Mouse (Mus musculus) heart, embryonic 16.5 days (tissue): Measurements from ENCODE around the gene Calhm3. TPM values are rescaled to one million over a fixed set of nuclear protein-coding genes. Genes with fewer than 3 reads are reported as not detected.

Experiments
- ATAC-seq: fragments of 200-750 bp; cut with Nextera tagmentation; replicated peaks from 2 replicates; pipeline ENCODE4 v1.8.0; 2017; ENCODE audit warnings: moderate number of reproducible peaks; ENCODE audit not compliant: insufficient read depth, low FRiP score; ENCODE audit errors: extremely low read depth
- H3K27ac ChIP-seq: fragments of 300-500 bp; sonication (generic); 2 replicates; pipeline ENCODE4 v1.5.1; 2014; ENCODE audit warnings: mild to moderate bottlenecking, low read length, control low read depth, moderate library complexity
- H3K27me3 ChIP-seq: fragments of 300-500 bp; sonication (generic); 2 replicates; pipeline ENCODE4 v1.6.1; 2014; ENCODE audit warnings: low read length, mixed read lengths; ENCODE audit not compliant: control insufficient read depth, insufficient read depth
- H3K36me3 ChIP-seq: fragments of 300-500 bp; sonication (generic); 2 replicates; pipeline ENCODE4 v1.6.1; 2014; ENCODE audit not compliant: control insufficient read depth, insufficient read depth
- H3K4me1 ChIP-seq: fragments of 300-500 bp; sonication (generic); 2 replicates; pipeline ENCODE4 v1.6.1; 2014; ENCODE audit warnings: low read length, mixed read lengths; ENCODE audit not compliant: control insufficient read depth, insufficient read depth
- H3K4me2 ChIP-seq: fragments of 300-500 bp; sonication (generic); 2 replicates; pipeline ENCODE4 v1.6.1; 2014; ENCODE audit warnings: low read depth, mild to moderate bottlenecking, control low read depth, low read length
- H3K4me3 ChIP-seq: fragments of 300-500 bp; sonication (generic); 2 replicates; pipeline ENCODE4 v1.5.1; 2014; ENCODE audit warnings: mild to moderate bottlenecking, control low read depth, low read length
- H3K9ac ChIP-seq: fragments of 300-500 bp; sonication (generic); 2 replicates; pipeline ENCODE4 v1.6.1; 2014; ENCODE audit warnings: low read length, control low read depth
- H3K9me3 ChIP-seq: fragments of 300-500 bp; sonication (generic); replicated peaks from 2 replicates; pipeline ENCODE4 v1.6.1; 2016; ENCODE audit warnings: low read length; ENCODE audit not compliant: control insufficient read depth
- WGBS: fragments of 180-500 bp; shearing (Covaris S2); extraction: QIAGEN DNeasy Blood & Tissue Kit; methylation state at CpG from one replicate; pipeline ENCODE4 v1.1.7; 2014; 5-methylcytosine and 5-hydroxymethylcytosine counted together
- polyA plus RNA-seq: library from polyadenylated mRNA; unstranded; fragments of >200 nt; fragmentation: Nextera tagmentation; extraction: Ambion mirVana; gene quantifications from 2 replicates; pipeline ENCODE4 v1.2.1, GENCODE M21; 2015

Gene Calhm3
- polyA plus RNA-seq, 1 experiment from 2014 or later, result not detected

DNA sequence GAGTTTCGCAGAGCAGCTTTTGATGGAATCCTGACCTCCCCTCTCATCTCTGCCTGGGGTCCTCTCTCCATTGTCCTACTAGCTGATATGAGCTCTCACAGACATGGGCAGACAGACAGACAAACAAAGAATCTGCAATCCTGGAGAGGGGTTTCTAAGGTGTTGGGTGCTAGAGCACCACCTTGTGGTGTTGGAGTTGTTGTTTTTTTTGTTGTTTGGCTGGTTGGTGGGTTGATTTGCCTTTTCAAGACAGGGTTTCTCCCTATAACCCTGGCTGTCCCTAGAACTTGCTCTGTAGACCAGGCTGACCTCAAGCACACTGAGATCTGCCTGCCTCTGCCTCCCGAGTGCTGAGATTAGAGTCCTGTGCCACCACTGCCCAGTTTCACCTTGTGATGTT is 17.9 kb upstream of the Calhm3 start:
- H3K27me3 ChIP-seq, result peaks cover 34% of the 10 kb centered on the region
- no peaks in the 10 kb centered on the region for H3K36me3 ChIP-seq
- no peaks in the 10 kb centered on the region for H3K9me3 ChIP-seq
- ATAC-seq, result no peak
- H3K4me1 ChIP-seq, result peaks cover 3% of the 10 kb centered on the region; the same call in 1 of the 2 replicates
- H3K9ac ChIP-seq, result no peak overlapping the region
- H3K27ac ChIP-seq, result no peak overlapping the region
- no peak overlapping the region for H3K4me3 ChIP-seq
- WGBS, result 56% methylated on average over 2 of the region's 2 CpGs
- H3K4me2 ChIP-seq, result no peak overlapping the region

DNA sequence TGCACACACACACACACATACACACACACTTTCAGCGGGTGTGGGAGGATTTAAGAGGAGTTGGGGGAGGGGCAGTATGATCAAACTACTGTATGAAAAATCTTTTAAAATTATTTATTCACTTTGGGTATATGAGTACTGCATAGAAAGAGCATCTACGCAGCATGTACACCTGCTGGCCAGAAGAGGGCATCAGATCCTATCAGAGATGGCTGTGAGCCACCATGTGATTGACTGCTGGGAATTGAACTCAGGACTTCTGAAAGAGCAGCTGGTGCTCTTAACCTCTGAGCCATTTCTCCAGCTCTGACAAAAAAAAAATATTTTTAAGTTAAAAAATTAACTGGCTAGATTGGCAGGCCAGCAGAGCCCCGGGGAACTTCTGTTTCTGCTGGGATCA is 17.0 kb upstream of the Calhm3 start:
- no peak overlapping the region for H3K4me2 ChIP-seq
- H3K4me3 ChIP-seq, result no peak overlapping the region
- no peak overlapping the region for H3K27ac ChIP-seq
- no peaks in the 10 kb centered on the region for H3K9me3 ChIP-seq
- 50% methylated on average over 3 of the region's 3 CpGs for WGBS
- peaks cover 25% of the 10 kb centered on the region for H3K27me3 ChIP-seq
- H3K36me3 ChIP-seq, result no peaks in the 10 kb centered on the region
- no peak for ATAC-seq
- no peak overlapping the region for H3K9ac ChIP-seq
- H3K4me1 ChIP-seq, result peaks cover 2% of the 10 kb centered on the region; the same call in 1 of the 2 replicates

DNA sequence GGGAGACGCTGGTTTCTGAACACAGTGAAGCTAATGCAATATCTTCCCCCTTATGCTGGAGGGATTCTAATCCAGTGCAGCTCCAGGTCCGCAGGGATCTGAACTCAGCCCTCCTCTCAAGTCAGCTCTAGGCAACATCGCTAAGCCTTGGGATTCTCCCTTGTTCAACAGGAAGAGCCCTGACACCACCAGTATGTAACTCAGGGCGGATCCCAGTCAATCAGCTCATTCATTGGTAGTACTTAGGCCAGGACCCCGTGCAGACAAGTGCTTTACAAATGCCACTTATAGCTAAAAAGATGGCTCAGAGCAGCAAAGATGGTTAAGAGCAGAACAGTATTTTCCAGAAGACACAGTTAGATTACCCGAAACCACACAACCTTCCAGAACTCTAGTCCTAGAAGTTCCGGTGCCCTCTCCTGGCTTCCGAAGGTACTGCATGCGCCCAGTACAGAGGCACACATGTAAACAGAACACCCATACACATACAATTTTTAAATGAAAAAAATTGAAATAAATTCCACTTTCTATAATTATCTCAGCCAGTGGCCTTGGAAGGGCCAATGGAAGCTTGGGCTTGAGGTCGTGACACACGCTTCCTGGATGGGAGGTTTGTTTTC is 11.3 kb upstream of the Calhm3 start:
- H3K9me3 ChIP-seq, result no peaks in the 10 kb centered on the region
- peaks cover 4% of the 10 kb centered on the region; the same call in 1 of the 2 replicates for H3K4me1 ChIP-seq
- no peaks in the 10 kb centered on the region for H3K36me3 ChIP-seq
- H3K27me3 ChIP-seq, result peaks cover 12% of the 10 kb centered on the region; the same call in 1 of the 2 replicates
- 19% methylated on average over 11 of the region's 11 CpGs for WGBS
- H3K4me2 ChIP-seq, result peak overlapping the region; percentile 58
- peak overlapping the region; percentile 31 for H3K4me3 ChIP-seq
- H3K27ac ChIP-seq, result no peak overlapping the region
- peak overlapping the region; percentile 39 for H3K9ac ChIP-seq
- ATAC-seq, result peak; percentile 28

DNA sequence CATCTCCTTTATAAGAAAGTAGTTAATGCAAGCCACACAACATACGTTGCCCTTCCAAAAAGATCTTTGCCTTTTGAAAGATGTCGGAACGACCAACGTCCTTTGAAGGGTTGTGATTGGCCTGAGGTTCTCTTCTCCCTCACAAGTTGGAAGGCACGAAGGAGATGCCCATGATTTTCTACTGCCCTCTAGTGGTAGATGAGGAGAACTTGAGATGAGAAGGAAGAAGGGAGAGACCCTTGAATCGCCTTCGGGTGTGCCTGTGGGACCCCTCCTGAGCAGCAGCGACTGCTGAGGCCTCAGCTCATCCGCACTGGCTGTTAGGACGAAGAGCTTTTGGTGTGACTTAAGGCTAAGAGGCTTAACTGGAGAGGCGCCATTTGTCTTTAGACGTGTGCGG is 10.7 kb upstream of the Calhm3 start:
- ATAC-seq, result peak; percentile 45; the same call in 1 of the 2 replicates
- Histone ChIP-seq H3K27me3 (peaks cover 7% of the 10 kb centered on the region; the same call in 1 of the 2 replicates), H3K9me3 (no peaks in the 10 kb centered on the region), H3K36me3 (no peaks in the 10 kb centered on the region), H3K27ac (no peak overlapping the region), H3K4me2 (peak overlapping the region; percentile 58), H3K4me1 (peaks cover 4% of the 10 kb centered on the region; the same call in 1 of the 2 replicates), H3K9ac (peak overlapping the region; percentile 39), H3K4me3 (peak overlapping the region; percentile 31)
- 6% methylated on average over 13 of the region's 13 CpGs for WGBS

DNA sequence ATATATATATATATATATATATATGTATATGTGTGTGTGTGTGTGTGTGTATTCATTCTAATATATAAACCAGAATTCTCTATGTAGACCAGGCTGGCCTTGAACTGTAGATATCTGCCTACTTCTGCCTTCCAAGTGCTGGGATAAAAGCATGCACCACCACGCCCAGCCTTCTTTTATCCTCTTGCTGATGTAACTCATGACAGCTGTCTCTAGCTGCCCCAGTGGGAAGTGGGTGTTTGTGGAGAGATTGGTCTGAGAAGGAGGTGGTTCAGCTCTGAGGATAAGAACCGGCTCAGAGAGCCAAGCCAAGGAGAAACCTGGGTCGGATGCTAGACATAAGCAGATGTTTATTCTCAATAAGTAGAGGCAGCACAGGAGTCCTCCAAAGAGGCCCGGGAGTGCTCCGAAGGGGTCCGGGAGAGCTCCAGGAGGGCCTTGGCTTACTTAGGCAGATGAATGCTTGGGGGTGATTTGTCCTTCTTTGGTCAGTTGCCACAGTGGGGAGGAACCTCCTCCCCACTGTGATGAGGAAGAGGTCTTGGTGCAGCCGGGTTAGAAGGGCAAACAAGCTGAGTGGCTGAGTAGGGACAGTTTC is 10.2 kb upstream of the Calhm3 start:
- Histone ChIP-seq H3K27me3 (0 out of 2 replicates have a peak, but pooled peaks cover 3% of the 10 kb centered on the region), H3K4me2 (peak overlapping the region; percentile 58), H3K4me3 (no peak overlapping the region), H3K9me3 (no peaks in the 10 kb centered on the region), H3K9ac (no peak overlapping the region), H3K4me1 (peaks cover 4% of the 10 kb centered on the region; the same call in 1 of the 2 replicates), H3K27ac (no peak overlapping the region), H3K36me3 (no peaks in the 10 kb centered on the region)
- ATAC-seq, result no peak
- WGBS, result 45% methylated on average over 7 of the region's 7 CpGs

DNA sequence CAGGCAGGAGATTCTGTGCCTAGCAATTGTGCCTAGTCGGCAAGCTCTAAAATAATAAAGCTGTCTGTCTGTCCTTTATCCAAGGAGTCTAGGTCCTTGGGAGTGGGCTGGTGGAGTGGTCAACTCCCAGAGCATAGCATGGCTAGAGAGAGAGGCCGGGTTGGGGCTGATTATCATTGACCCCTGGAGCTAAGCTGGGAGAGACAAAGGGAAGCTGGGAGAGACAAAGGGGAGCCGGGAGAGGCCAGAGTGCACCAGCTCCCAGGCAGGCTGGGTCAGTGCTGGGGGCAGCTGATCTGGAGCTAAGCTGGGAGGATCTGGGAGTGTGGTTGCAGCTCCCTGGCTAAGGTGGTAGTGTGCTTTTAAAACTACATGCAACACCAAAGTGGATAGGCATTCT is 9.2 kb upstream of the Calhm3 start:
- H3K36me3 ChIP-seq, result no peaks in the 10 kb centered on the region
- H3K9me3 ChIP-seq, result no peaks in the 10 kb centered on the region
- WGBS, result 42% methylated on average over 3 of the region's 3 CpGs
- no peak overlapping the region for H3K9ac ChIP-seq
- no peak overlapping the region for H3K27ac ChIP-seq
- no peak overlapping the region for H3K4me3 ChIP-seq
- no peaks in the 10 kb centered on the region for H3K27me3 ChIP-seq
- ATAC-seq, result no peak
- H3K4me1 ChIP-seq, result peaks cover 4% of the 10 kb centered on the region; the same call in 1 of the 2 replicates
- no peak overlapping the region for H3K4me2 ChIP-seq

DNA sequence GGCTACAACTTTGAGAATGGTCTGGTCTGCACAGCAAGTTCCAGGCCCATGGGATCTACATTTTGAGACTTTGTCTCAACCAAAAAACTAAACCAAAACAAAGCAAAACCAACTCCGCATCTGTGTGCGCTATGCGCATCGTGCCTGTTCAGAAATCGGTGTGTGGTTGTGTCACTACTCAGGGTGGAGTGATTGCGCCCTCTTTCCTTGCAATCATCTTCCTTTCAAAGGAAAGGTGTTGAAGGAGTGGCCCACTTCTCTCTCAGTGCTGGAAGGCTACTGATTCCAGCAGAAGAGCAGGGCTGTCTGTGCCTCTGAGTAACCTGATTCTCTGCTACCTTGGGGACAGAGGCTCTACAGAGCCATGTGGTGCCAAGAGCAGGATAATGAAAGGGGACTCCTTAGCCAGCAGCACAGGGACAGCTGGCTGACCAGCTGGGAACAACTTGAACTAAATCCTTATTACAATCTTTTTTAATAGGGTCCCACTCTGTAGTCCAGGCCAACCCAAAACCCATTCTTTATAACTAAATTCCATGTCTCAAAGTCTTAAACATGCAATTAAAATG is 5.7 kb upstream of the Calhm3 start:
- Histone ChIP-seq H3K4me2 (no peak overlapping the region), H3K27me3 (no peaks in the 10 kb centered on the region), H3K4me3 (no peak overlapping the region), H3K4me1 (no peaks in the 10 kb centered on the region), H3K9me3 (no peaks in the 10 kb centered on the region), H3K36me3 (no peaks in the 10 kb centered on the region), H3K9ac (no peak overlapping the region), H3K27ac (no peak overlapping the region)
- WGBS, result 87% methylated on average over 6 of the region's 6 CpGs
- ATAC-seq, result no peak

DNA sequence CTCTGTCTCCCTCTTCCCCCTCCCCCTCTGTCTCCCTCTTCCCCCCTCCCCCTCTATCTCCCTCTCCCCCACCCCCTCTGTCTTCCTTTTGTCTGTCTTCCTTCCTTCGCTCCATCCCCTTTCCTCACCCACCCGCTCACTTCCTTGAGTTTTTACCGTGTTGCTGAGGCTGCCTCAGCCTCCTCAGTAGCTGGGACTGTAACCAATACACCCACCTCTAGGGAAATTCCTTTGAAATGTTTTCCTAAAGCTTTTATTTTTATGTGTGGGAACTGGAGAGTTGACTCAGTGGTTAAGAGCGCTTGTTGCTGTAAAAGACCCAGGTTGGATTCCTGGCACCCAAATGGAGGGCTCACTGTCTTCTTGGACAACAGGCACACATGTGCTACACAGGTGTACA is 4.1 kb upstream of the Calhm3 start:
- H3K4me3 ChIP-seq, result no peak overlapping the region
- 71% methylated on average over 4 of the region's 4 CpGs for whole genome bisulfite sequencing
- H3K27me3 ChIP-seq, result no peaks in the 10 kb centered on the region
- H3K9me3 ChIP-seq, result no peaks in the 10 kb centered on the region
- no peak for ATAC-seq
- no peaks in the 10 kb centered on the region for H3K4me1 ChIP-seq
- H3K4me2 ChIP-seq, result no peak overlapping the region
- H3K27ac ChIP-seq, result no peak overlapping the region
- H3K36me3 ChIP-seq, result no peaks in the 10 kb centered on the region
- no peak overlapping the region for H3K9ac ChIP-seq

DNA sequence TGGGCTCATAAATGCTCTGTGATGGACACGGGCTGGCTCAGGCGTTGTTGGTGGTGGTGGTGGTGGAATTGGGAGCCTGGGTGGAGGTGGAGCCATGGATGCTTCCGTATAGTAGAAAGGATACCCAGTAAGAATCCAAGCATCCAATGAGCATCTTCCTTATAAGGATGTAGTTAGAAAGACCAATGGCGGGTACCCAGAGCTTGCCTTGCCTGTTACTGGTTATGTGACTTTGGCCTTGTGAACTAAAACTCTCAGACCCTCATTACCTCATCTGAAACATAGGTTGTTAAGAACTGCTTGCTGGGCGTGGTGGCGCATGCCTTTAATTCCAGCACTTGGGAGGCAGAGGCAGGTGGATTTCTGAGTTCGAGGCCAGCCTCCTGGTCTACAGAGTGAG is 3.8 kb downstream of the Calhm3 start:
- Histone ChIP-seq H3K36me3 (no peaks in the 10 kb centered on the region), H3K4me1 (peaks cover 3% of the 10 kb centered on the region; the same call in 1 of the 2 replicates), H3K4me3 (no peak overlapping the region), H3K9ac (no peak overlapping the region), H3K27me3 (0 out of 2 replicates have a peak, but pooled peaks cover 2% of the 10 kb centered on the region), H3K9me3 (no peaks in the 10 kb centered on the region), H3K27ac (no peak overlapping the region), H3K4me2 (no peak overlapping the region)
- no peak for ATAC-seq
- 90% methylated on average over 7 of the region's 7 CpGs for WGBS
